Mouse (Mus musculus): ENCODE data around the gene Vac14. TPM values are rescaled to one million over a fixed set of nuclear protein-coding genes. Genes with fewer than 3 reads are reported as not detected.

Vac14 gene
- polyA plus RNA-seq, 1 experiment: 24.3 TPM

- H3K4me3 ChIP-seq (ENCODE audit: insufficient read depth, low read length): no peak overlapping the region
- no peak for TF ChIP-seq POLR2A (IDR thresholded peaks at IDR 0.05; ENCODE audit: extremely low read depth, insufficient read depth, low read length)
- no peak for TF ChIP-seq CTCF (IDR thresholded peaks at IDR 0.05; ENCODE audit: extremely low read depth, insufficient read depth, low read length)
- no peaks in the 10 kb centered on the region for H3K4me1 ChIP-seq (ENCODE audit: control insufficient read depth, insufficient read depth, low read length)
- H3K27ac ChIP-seq (ENCODE audit: insufficient read depth, low read length): no peak overlapping the region
These were observed 146.3 kb downstream of the Vac14 start for GRCm38 (mm10) chr8:110764671-110765070.

DNA sequence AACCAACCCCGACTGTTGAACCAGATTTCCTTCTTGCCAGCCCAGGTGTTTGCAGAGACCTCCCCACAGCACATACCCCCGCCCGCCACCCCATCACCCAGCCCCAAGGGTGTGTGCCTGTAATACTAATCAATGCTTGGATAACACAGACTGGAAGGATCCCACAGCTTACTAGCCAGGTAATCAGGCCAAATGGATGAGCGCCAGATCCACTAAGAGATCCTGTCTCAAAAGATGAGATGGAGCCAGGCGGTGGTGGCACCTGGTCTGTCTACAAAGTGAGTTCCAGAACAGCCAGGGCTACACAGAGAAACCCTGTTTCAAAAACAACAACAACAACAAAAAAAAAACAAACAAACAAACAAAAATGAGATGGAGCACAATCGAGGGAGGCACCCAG is 148.9 kb downstream of the Vac14 start:
- TF ChIP-seq CTCF (IDR thresholded peaks at IDR 0.05; ENCODE audit: extremely low read depth, insufficient read depth, low read length): no peak
- no peak for TF ChIP-seq POLR2A (IDR thresholded peaks at IDR 0.05; ENCODE audit: extremely low read depth, insufficient read depth, low read length)
- Histone ChIP-seq H3K27ac (ENCODE audit: insufficient read depth, low read length) (no peak overlapping the region), H3K4me1 (ENCODE audit: control insufficient read depth, insufficient read depth, low read length) (no peaks in the 10 kb centered on the region), H3K4me3 (ENCODE audit: insufficient read depth, low read length) (no peak overlapping the region)

Other genes starting within 250 kb of the Vac14 start
- gene Mtss1l, start 102.9 kb downstream of the Vac14 start, polyA plus RNA-seq (2012; rRNA removed): 156 and 161 TPM in 2 replicates
- 103 and 108 TPM in 2 replicates for gene Il34, start 187.3 kb downstream of the Vac14 start, polyA plus RNA-seq (2012; rRNA removed)
- gene Cog4, start 228.0 kb downstream of the Vac14 start, polyA plus RNA-seq (2012; rRNA removed): 41.8 and 42.9 TPM in 2 replicates
- 36.8 and 37.4 TPM in 2 replicates for gene Sf3b3, start 228.2 kb downstream of the Vac14 start, polyA plus RNA-seq (2012; rRNA removed)